Mouse (Mus musculus) lung, postnatal 0 days (tissue): ENCODE results near the gene Diaph3.

Source experiments
- CTCF ChIP-seq: IDR thresholded peaks from 2 replicates; pipeline ENCODE4 v1.5.1; 2016; ENCODE audit warnings: antibody characterized with exemption, mild to moderate bottlenecking
- EP300 ChIP-seq: IDR thresholded peaks from 2 replicates; pipeline ENCODE4 v1.6.1; 2016; ENCODE audit warnings: antibody characterized with exemption, mild to moderate bottlenecking, control low read depth

- no peak for TF ChIP-seq CTCF
- TF ChIP-seq EP300: no peak
Measured at GRCm38 (mm10) chr14:86714088-86714690, 426.8 kb downstream of the Diaph3 start.
